Mouse (Mus musculus) Patski (cell line): ENCODE data around the gene Dhx58. TPM values are rescaled to one million over a fixed set of nuclear protein-coding genes. Genes with fewer than 3 reads are reported as not detected.

Source experiments
- ATAC-seq: fragments of 100-300 bp; one replicate; pipeline ENCODE4 v1.8.0; 2021
- CTCF ChIA-PET: fragments of 350-600 bp; sonication (Branson Sonifier 250); formaldehyde crosslinking; loops from one replicate; lab custom pipeline; 2022; ENCODE audit warnings: inconsistent platforms; lab: Charles Lee
- POLR2A ChIA-PET: fragments of 350-600 bp; sonication (Branson Sonifier 250); formaldehyde crosslinking; loops from one replicate; lab custom pipeline; 2022; ENCODE audit warnings: antibody characterized with exemption, inconsistent platforms; lab: Charles Lee
- DNase-seq: peaks from one replicate; pipeline ENCODE4 v3.0.0-alpha.2; 2011; ENCODE audit warnings: low read depth, low spot score
- H3K27me3 ChIP-seq: fragments of 371-371 bp; one replicate; pipeline ENCODE4 v1.5.1; 2021
- CTCF ChIP-seq: fragments of 100-300 bp; IDR thresholded peaks from one replicate; pipeline ENCODE4 v1.5.1; 2021
- in situ Hi-C: fragments of 300-500 bp; cut with MboI; formaldehyde crosslinking; loops from 3 replicates; pipeline ENCODE4 v1.11.1; 2018; ENCODE audit warnings: low pct_unique_long_range_greater_than_20kb, mixed read lengths
- polyA plus RNA-seq: library from polyadenylated mRNA; unstranded; gene quantifications from one replicate; pipeline ENCODE4 v1.2.3, GENCODE M21; 2021

Gene Dhx58
- polyA plus RNA-seq, 1 experiment from 2014 or later = 1.5 TPM

DNA sequence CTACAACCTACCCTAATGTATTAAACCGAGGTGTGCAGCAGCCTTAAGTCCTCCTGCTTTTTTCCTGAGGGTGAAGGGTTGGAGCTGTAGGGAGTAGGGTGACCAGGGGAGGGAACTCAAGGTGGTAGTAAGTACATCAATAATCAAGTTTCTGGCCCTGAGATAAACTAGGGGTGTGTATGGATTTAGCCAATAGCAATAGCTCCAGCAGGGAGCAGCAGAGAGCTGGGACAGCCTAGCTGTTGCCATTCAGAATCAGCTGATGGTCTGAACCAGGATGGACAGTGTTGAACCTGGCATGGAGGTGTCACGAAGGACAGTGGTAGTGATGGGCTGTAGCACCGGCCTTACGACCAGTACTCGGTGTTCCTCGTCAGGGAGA, 10.5 kb upstream of the Dhx58 start:
- in situ Hi-C loops = loop anchor here (10.0 kb wide), 1 partner anchor 240 kb away; no protein-coding TSS in a partner anchor
- CTCF ChIA-PET = interaction anchor here (0.9 to 1.7 kb wide), 6 partner anchors 9 to 92 kb away, joined by 3 to 6 read pairs (median 4); partner anchors contain the start of gene Dhx58
- H3K27me3 ChIP-seq = no peaks in the 10 kb centered on the region
- TF ChIP-seq CTCF = no peak
- DNase-seq (no peak), ATAC-seq (no peak)
- POLR2A ChIA-PET = interaction anchor here (0.6 to 0.7 kb wide), 3 partner anchors 29 to 243 kb away, joined by 3 to 4 read pairs (median 3); no protein-coding TSS in a partner anchor

DNA sequence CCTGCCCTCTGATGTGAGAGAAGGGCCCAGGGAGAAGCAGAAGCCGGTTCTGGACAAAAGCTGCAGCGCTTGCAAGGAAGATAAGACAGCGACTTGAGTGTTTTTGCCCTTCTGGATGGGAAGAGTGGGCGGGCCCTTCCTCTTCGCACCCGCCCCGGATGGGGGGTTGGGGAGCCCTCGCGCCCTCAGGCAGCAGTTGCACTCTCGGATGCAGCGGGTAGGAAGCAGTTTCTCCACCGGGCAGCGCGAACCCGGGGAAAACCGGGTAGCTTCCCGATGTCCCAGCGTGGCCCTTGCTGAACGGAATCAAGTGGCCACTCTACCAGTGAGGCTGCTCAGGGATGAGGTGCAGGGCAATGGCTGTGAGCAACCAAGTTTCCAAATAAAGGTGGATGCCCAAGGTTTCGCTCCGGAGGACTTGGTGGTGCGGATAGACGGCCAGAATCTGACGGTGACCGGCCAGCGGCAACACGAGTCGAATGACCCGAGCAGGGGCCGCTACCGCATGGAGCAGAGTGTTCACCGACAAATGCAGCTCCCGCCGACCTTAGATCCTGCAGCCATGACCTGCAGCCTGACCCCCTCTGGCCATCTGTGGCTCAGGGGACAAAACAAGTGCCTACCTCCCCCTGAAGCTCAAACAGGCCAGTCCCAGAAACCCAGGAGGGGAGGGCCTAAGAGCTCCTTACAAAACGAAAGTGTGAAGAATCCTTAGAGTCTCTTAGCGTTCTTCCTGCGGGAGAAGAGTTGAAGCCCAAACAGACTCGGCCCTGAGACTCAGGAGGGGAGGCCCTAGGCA, 9.9 kb upstream of the Dhx58 start, which contains the start of gene Hspb9:
TSS of gene Hspb9 (plus strand) at position 116 of the 799 bp plus-strand sequence.
- no peak for ATAC-seq
- DNase-seq = no peak
- in situ Hi-C loops = loop anchor here (10.0 kb wide), 1 partner anchor 241 kb away; no protein-coding TSS in a partner anchor
- POLR2A ChIA-PET = interaction anchor here (0.6 kb wide), 2 partner anchors 28 to 248 kb away, joined by 3 to 8 read pairs; no protein-coding TSS in a partner anchor
- TF ChIP-seq CTCF = no peak
- CTCF ChIA-PET = interaction anchor here (0.9 to 1.7 kb wide), 7 partner anchors 9 to 243 kb away, joined by 3 to 6 read pairs (median 4); partner anchors contain the start of gene Dhx58
- no peaks in the 10 kb centered on the region for H3K27me3 ChIP-seq

- DNase-seq = no peak
- H3K27me3 ChIP-seq = no peaks in the 10 kb centered on the region
- no peak for TF ChIP-seq CTCF
- POLR2A ChIA-PET = no interaction called here
- ATAC-seq = no peak
- CTCF ChIA-PET = interaction anchor here (1.0 to 1.7 kb wide), 3 partner anchors 11 to 244 kb away, joined by 3 to 6 read pairs (median 5); no protein-coding TSS in a partner anchor
- in situ Hi-C loops = loop anchor here (10.0 kb wide), 1 partner anchor 242 kb away; no protein-coding TSS in a partner anchor
These were observed 9.1 kb upstream of the Dhx58 start for GRCm38 (mm10) chr11:100713174-100713573.

DNA sequence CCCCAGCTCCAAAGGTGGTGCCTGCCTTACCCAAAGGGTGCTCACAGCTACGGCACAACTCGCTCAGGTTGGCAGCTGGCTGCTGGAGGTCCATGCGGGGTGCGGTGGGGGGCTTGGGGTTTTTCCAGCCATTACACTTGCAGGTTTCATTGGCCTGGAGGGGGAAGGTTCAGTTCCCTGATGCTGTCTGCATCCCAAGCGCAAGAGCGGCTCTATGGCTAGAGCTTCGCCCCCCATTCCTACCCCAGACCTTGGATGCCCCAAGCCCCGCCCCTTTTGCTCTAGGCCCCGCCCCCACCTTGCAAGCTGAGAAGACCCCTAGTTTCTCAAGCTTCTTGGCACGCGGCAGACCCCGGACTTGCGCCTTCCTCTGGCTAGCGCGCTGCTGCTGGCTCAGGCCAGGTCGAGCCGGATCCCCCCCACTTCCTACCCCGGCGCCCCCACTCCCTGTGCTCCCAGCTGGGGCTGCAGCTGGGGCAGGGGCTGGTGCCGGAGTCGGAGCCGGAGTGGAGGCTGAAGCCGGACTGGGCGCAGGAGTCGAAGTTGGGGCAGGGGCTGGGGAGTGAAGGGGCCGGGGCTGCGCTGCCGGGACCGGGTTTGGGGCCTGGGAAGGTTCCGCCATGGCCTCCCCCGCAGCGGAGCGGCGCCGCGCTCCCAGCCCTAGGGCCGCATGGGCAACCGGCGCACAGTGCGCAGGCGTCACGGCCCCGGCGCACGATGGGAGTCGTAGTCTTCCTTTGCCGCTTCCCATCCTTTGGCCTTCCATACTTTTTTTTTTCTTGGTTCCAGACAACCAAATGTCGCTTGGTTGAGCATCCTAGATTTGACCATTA, 7.9 kb upstream of the Dhx58 start, which contains the start of gene Kat2a:
TSS of gene Kat2a (minus strand) at position 683 of the 833 bp plus-strand sequence.
- no peak for TF ChIP-seq CTCF
- in situ Hi-C loops = loop anchor here (10.0 kb wide), 1 partner anchor 243 kb away; no protein-coding TSS in a partner anchor
- ChIA-PET POLR2A (interaction anchor here (0.6 to 1.5 kb wide), 5 partner anchors 8 to 149 kb away, joined by 3 to 6 read pairs (median 4); partner anchors contain the start of gene Dhx58), CTCF (interaction anchor here (1.0 to 1.7 kb wide), 2 partner anchors 9 to 245 kb away, joined by 3 to 5 read pairs; no protein-coding TSS in a partner anchor)
- peak; percentile 47 for DNase-seq
- no peaks in the 10 kb centered on the region for H3K27me3 ChIP-seq
- peak; percentile 66 for ATAC-seq

GRCm38 (mm10) chr11:100710977-100711376, 6.9 kb upstream of the Dhx58 start:
- DNase-seq (no peak), ATAC-seq (no peak)
- no peak for TF ChIP-seq CTCF
- POLR2A ChIA-PET = interaction anchor here (1.5 kb wide), 1 partner anchor 11 kb away, joined by 3 read pairs; no protein-coding TSS in a partner anchor
- CTCF ChIA-PET = no interaction called here
- no peaks in the 10 kb centered on the region for H3K27me3 ChIP-seq
- in situ Hi-C loops = loop anchor here (10.0 kb wide), 1 partner anchor 244 kb away; no protein-coding TSS in a partner anchor

- ChIA-PET POLR2A (interaction anchor here (1.5 kb wide), 1 partner anchor 10 kb away, joined by 3 read pairs; no protein-coding TSS in a partner anchor), CTCF (no interaction called here)
- DNase-seq (no peak), ATAC-seq (no peak)
- in situ Hi-C loops = loop anchor here (10.0 kb wide), 1 partner anchor 244 kb away; no protein-coding TSS in a partner anchor
- H3K27me3 ChIP-seq = no peaks in the 10 kb centered on the region
- TF ChIP-seq CTCF = no peak
These were observed 6.5 kb upstream of the Dhx58 start for GRCm38 (mm10) chr11:100710528-100710927.

DNA sequence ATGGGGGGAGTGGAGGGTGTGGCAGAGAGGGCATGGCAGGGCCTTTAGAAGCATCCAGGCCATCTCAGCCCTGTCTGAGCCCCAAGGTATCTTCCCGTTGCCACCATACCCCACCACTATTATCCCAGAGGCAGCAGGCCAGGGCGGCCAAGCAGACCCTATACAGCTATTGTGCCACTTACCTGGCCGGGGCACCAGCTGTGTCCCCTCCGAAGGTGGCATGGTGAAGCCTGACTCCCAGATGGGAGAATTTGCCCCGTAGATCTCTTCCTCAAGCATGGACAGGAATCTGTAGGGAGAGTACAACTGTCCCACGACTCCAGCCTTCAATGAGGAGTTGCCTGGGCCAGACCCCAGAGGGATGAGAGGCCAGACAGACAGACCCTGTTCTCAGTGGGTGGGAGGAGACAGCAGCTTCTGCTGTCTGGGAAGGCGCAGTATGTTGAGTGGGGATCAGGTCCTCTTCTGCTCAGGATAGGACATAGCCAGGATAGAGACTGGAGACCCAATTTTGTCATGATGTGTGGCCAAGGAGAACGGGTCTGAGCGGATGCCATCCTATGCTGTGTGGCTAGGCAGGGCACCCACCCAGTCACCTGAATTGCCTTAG, 5.2 kb upstream of the Dhx58 start:
- no peak for TF ChIP-seq CTCF
- POLR2A ChIA-PET = no interaction called here
- in situ Hi-C loops = no loop called here
- no peak for DNase-seq
- no peak for ATAC-seq
- CTCF ChIA-PET = no interaction called here
- H3K27me3 ChIP-seq = no peaks in the 10 kb centered on the region

GRCm38 (mm10) chr11:100705095-100705747, 1.1 kb upstream of the Dhx58 start:
- POLR2A ChIA-PET = no interaction called here
- DNase-seq = no peak
- no peak for TF ChIP-seq CTCF
- in situ Hi-C loops = no loop called here
- ATAC-seq = no peak
- CTCF ChIA-PET = interaction anchor here (1.1 kb wide), 1 partner anchor 9 kb away, joined by 4 read pairs; the partner anchor contains the start of gene Hspb9
- H3K27me3 ChIP-seq = no peaks in the 10 kb centered on the region

GRCm38 (mm10) chr11:100703366-100703765, 705 bp downstream of the Dhx58 start:
- ATAC-seq (no peak), DNase-seq (no peak)
- ChIA-PET CTCF (interaction anchor here (1.0 to 2.1 kb wide), 6 partner anchors 9 to 345 kb away, joined by 3 to 5 read pairs (median 4); partner anchors contain the start of gene Kat2a), POLR2A (no interaction called here)
- H3K27me3 ChIP-seq = no peaks in the 10 kb centered on the region
- no peak for TF ChIP-seq CTCF
- in situ Hi-C loops = no loop called here
